Mouse (Mus musculus) heart, embryonic 11.5 days (tissue): Measurements from ENCODE around the gene Arhgap35. TPM values are rescaled to one million over a fixed set of nuclear protein-coding genes. Genes with fewer than 3 reads are reported as not detected.

Experiments used
- polyA plus RNA-seq: library from polyadenylated mRNA; unstranded; fragments of >200 nt; fragmentation: Nextera tagmentation; extraction: Ambion mirVana; gene quantifications from 2 replicates; pipeline ENCODE4 v1.2.1, GENCODE M21; 2014

Arhgap35 gene
- polyA plus RNA-seq, 1 experiment from 2014 or later = 15.9 TPM

Other genes starting within 250 kb of the Arhgap35 start
- gene Sae1, start 227.2 kb downstream of the Arhgap35 start, polyA plus RNA-seq = 222 and 243 TPM in 2 replicates
- gene Zc3h4, start 214.1 kb downstream of the Arhgap35 start, polyA plus RNA-seq = 9.4 and 12.8 TPM in 2 replicates
- gene Tmem160, start 162.2 kb downstream of the Arhgap35 start, polyA plus RNA-seq = 69.4 and 78.6 TPM in 2 replicates
- gene Npas1, start 137.3 kb downstream of the Arhgap35 start, polyA plus RNA-seq = 0.23 TPM in 1 of 2 replicates, not detected in the other
- 0.11 and 0.21 TPM in 2 replicates for gene Ceacam15, start 60.7 kb upstream of the Arhgap35 start, polyA plus RNA-seq
- not detected in 2 replicates for gene Ceacam9, start 106.9 kb upstream of the Arhgap35 start, polyA plus RNA-seq
- 256 TPM in 2 replicates for gene Ap2s1, start 123.4 kb upstream of the Arhgap35 start, polyA plus RNA-seq
- gene Slc1a5, start 166.3 kb upstream of the Arhgap35 start, polyA plus RNA-seq = 26.9 and 30.1 TPM in 2 replicates
- gene Strn4, start 200.9 kb upstream of the Arhgap35 start, polyA plus RNA-seq = 81.4 and 86.8 TPM in 2 replicates
- 25.6 and 27.7 TPM in 2 replicates for gene Fkrp, start 201.7 kb upstream of the Arhgap35 start, polyA plus RNA-seq
- gene Prkd2, start 227.9 kb upstream of the Arhgap35 start, polyA plus RNA-seq = 10.8 and 11.6 TPM in 2 replicates